Mouse (Mus musculus): ENCODE data around the gene Fbxl4.
"Not testable (repeated sequence)": the region's sequence is repeated elsewhere in the genome, so short reads cannot be mapped to it uniquely, and the experiment has no call there.

Gene Fbxl4

DNA sequence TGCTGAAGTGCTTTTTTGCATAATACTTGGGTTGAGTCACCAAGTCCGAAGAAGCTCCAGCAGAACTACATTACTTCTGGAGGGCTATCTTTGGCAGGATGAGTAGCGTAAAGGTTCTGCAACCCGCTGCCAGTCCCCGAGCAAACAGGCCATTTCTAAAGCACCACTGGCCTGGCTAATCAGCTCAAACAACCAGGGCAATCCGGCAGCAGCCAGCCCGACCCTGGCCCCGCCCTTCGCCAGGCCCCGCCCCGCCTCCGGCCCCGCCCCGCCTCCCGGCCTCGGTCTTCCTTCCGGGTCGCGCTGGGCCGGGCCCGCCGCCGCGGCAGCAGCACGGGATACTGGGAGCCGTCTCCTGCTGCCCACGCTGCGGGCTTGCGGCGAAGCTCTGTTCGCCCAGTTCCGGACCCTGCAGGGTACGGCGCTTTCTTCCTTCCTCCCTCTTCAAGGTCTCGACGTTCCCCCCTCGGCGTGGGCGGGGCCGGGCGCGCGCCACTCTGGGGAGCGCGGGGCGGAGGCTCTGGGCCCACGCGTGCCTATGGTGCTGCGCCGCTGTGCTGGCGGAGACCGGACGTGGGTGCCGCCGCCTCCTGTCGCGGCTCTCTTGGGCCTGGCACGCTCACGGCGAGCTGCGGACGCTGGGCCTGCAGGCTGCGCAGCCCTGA lies at the start of gene Fbxl4:
Fbxl4 (plus strand) TSS at position 278 of the 665 bp plus-strand sequence.
- DNase-seq: peak; percentile 87

DNA sequence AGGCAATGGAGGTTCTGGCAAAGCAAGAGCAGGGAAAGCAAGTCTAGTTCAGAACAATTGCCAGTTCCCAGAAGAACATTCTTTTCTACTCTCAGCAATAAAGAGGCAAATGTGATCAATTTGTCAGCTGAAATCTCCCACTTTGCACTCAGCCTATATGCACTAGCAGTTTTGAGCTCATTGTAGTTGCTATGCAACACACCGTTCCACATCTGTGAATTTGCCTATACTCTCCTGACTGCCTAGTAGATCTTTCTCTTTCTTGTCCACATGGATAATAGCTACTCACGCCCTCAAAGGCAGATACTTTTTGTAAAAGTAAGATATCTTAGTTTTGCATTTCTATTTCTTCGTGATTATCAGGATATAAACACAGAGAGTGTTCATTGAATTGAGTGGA lies 42.8 kb upstream of the Fbxl4 start:
- no peak for DNase-seq

DNA sequence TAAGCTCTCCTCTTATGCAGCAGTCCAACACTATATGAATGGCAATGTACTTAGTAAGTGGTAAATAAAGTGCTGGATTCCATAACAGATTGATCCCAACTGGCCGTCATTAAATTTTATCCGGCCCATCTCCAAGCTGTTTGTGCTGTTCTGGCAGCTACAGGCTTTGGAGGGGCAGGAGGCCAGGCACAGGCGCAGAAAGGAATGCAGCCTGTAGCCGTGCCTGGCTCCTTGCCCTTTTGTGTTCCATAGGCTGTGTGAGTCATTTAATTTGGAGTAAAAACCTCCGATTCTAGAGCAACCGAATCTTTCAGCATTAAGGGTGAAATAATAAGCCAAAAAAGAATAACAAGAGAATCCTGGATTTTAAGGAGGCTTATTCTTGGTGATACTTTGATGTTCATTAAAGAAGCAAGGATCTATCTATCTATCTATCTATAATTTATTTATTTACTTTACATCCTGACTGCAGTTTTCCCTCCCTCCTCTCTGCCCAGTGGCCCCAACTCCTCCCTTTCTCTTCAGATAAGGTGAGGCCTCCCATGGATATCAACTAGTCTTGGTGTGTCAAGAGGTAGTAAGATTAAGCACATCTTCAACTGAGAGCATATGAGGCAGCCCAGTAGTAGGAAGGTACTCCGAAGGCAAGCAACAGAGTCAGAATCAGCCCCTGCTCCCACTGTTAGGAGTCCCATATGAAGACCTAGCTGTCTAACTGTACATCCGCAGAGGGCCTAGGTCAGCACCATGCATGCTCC lies 14.3 kb upstream of the Fbxl4 start:
- no peak for DNase-seq

DNA sequence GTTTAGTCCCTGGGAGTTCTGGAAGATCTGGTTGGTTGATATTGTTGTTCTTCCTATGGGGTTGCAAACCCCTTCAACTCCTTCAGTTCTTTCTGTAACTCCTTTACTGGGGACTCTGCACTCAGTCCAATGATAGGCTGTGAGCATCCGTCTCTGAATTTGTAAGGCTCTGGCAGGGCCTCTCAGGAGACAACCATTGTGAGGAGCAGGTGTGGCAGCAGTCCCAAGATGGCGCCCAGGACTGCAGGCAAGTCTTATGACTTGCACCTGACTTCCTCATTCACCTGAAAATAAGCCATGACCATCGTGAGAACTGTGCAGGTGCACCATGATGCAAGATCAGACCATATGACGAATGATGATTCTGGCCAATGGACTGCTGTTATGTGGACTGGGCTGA lies 8.3 kb upstream of the Fbxl4 start:
- DNase-seq: not testable (repeated sequence)

DNA sequence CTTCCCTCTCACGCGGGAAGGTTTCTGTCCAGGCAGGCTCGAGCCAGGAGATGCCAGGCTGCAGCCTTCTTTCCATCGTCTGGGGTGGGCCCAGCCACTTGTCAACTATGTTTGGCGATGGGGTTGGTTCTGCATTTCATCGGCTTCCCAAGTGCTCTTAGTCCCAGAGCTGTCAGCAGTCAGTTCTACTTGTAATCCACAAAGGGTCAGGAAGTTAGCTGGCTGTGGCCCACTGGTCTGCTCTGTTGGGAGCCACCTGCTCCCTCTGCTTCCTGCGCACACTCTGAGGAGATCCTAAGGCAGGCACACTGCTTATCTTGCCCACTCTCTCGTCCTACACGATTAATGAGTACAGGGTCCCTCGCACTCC lies 573 bp downstream of the Fbxl4 start:
- no peak for DNase-seq

DNA sequence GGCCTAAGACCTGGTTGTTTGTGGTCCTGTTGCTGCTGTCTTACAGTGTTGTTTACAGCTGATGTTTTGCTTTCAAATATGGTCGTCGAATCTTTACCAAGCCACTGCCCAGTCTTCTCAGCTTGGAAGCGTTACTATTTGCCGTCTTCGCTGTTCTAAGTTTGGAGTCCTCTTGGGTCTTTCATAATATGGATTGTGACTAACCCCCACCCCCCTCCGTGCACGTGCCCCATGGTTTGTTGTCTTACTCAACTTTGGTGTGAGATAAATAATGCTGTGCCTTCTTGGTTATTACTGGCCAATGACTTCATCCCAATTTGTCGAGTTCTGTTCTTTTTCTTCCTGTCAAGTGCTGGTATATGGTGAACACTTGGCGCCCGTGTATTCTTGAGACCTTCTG lies 1.1 kb downstream of the Fbxl4 start:
- DNase-seq: no peak

DNA sequence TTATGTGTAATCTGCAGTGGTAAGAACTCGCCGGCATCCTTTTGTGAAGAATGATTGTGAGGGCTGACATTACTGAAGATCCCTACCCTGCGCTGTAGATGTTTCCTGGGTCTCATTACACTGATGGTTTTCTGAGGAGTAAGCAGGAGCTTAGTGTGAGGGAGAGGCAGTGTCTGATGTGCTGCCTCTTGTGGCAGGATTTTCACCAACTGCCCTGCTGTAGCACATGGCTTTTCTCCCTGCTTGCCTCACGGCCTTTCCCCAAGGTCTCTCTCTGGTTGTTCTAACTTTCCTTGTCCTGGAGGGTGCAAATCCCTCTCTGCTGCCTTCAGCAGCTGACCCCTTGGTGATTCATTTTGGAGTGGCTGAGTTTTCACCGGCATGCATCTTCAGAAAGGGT lies 10.0 kb downstream of the Fbxl4 start:
- no peak for DNase-seq

DNA sequence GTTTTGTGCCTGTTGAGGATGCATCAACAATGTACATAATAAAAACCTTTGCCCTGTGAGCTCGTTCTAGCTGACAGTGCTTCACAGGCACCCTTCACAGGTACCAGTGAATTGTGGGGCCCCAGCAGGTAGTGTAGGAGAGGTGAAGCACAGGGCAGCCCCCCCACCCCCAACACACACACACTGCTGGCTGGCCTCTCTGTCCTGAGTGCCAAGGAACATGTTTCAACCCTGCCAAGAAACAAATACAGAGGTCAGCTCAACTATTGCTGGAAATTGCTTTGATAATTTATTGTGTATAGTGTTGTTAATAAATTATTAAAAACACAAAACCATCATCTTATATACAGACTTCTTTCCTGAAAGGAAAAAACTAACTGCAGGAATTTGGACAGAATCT lies 21.2 kb downstream of the Fbxl4 start:
- no peak for DNase-seq

DNA sequence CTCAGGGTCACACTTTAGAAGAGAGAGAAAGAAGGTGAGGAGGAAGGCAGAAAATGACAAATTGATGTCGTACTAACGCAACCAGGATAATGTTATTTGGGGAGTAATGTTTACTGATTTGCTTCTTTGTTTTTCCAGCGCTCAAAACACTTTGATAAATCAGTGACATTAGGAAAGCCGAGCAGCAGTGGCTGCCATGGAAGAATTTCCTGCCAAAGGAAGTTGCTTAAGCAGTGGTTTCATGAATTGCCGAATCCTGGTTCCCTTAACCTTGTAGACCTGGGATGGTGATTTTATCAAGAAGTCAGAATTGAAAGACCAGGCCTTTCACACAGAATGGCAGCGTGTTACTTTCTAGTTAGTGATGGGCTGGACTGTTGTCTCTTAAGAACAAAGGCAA lies 23.3 kb downstream of the Fbxl4 start:
- DNase-seq: no peak

DNA sequence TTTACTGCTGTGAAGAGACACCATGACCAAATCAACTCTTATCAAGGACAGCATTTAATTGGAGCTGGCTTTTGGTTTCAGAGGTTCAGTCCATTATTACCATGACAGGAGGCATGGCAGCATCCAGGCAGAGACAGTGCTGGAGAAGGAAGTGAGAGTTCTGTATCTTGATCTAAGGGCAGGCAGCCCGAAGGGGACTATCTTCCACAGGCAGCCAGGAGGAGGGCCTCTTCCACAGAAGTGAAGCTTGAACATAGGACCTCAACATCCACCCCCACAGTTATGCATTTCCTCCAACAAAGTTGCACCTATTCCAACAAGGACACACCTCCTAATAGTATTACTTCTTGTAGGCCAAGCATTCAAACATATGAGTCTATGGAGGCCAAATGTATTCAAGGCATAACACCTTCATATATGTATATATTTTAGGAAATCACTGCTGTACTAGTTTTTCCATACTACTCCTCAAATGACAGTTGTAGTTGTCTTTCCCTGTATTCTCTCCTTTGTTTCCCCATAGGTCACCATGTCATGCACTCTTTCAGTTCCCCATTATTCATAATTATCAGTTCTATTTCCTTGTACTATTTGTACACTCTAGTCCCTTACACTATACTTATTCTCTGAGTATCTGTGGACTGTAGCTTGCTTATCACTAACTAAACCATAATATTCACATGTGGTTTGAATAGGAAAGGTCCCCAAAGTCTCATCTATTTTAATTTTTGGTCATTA lies 26.4 kb downstream of the Fbxl4 start:
- no peak for DNase-seq

DNA sequence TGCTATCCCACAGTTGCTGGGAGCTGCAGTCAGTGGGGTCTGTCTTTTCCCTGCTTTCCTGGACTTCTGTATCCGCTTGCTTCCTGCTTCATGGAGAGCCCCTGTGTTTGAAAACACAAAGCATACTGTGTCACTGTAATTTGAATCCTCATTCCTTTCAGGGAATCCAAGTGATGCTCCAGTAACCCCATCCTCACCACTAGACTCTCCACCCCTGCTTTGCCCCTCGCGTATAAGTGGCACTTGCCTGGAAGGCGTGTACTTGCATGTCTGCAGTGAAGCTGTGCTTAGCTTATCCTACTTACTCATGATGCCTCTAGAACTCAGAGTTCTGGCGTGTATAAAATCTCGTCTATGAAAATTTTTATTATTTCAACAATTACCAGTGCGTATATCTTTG lies 32.7 kb downstream of the Fbxl4 start:
- DNase-seq: no peak

DNA sequence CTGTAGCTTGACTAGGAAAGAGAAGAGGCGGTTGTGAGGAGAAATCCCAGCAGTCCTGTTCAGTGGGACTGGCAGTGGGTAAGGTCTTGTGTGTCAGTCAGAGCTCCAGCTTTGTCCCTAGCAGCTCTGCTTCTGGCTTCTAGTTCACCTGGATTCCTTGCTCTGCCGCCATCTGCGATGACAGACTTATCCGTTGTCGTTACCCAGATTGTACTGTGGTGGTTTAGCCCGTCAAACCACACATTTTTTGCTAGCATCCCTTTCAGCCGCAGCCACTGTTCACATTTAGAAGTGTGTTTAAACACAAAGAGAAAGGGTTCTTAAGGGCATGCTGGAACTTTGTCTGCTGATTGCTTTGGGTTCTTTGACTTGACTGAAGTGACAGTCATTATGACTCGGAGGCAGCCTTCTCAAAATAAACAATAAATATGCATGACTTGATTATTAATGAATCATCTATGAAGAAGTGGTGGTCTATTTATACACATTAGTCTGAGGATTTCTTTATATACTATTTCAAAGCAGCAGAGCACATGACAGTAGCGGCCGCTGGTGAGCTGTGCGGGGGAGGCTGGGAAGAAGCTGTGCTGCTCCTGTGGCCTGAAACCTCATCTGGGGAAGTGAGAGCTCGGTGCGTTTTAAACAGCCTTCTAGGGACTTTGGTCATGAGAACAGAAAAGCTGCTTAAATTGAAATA lies 35.6 kb downstream of the Fbxl4 start:
- no peak for DNase-seq

DNA sequence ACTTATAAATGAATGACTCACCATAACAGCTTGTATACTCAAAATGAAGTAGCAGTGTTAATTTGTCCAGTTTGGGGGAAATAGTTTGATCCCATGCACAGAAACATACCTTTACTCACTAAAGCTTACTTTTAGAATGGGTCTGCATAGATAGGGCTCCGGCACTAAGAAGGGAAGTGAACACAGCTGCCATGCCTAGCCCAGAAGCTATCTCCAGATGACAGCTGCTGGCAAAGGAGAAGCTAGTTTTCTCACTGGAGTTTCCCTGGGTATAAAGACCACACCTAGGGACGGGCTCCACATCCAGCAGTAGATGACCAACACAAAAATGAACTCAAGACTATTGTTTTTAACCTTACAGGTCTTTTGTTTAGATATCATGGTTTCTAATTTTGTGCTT lies 38.1 kb downstream of the Fbxl4 start:
- no peak for DNase-seq

DNA sequence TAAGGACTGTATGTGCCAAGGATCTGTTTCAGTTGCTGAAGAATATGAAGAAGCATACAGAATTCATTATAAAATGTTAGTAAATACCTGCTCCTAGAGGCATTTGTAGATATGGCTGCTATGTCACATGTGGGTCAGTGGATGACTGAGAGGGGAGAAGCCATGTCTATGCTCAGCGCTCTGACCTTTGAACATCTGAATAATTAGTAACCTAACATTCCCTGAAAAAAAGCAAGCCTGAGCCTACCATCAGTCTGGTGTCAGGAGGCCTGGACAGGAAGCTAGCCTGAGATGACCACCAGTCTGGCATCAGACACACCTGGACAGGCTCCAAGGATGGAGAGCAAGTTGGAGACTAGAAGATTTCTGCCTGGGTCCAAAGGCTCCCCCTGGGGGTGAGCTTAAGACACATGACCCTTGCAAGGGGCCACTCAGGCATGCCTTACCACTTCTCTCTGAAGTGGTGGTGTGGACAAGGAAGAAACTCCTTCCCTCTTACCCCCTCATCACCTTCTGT lies 39.2 kb downstream of the Fbxl4 start:
- DNase-seq: peak; percentile 8

DNA sequence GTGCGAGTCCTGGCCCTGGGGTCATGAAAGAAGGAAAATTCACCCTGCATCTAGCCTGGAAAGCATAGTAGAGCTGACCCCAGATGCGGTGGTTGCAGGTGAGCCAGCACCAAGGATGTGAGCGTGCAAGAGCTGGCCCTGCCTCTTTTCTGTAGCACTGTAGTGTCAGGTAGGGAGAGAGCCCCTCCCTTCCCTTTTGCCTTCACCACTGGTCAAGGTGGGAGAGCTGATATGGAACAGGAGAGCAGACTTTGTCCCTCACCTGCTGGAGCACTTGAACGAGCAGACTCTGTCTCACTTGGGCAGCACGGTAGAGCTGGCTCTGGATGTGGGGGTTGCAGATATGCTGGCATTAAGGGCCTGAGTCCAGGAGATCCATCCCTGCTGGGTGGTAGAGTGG lies 39.7 kb downstream of the Fbxl4 start:
- DNase-seq: no peak

DNA sequence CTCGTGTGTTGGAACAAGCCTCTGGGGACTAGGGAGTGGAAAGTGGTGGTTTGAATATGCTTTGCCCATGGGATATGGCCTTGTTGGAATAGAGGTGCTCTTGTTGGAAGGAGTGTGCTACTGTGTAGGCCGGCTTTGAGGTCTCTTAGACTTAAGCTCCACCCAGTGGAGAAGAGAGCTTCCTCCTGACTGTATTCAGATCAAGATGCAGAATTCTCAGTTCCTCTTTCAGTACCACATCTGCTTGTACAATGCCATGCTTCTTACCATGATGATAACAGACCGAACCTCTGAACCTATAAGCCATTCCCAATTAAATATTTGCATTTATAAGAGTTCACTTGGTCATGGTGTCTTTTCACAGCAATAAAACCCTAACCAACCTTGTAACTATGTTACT lies 44.7 kb downstream of the Fbxl4 start:
- DNase-seq: no peak

DNA sequence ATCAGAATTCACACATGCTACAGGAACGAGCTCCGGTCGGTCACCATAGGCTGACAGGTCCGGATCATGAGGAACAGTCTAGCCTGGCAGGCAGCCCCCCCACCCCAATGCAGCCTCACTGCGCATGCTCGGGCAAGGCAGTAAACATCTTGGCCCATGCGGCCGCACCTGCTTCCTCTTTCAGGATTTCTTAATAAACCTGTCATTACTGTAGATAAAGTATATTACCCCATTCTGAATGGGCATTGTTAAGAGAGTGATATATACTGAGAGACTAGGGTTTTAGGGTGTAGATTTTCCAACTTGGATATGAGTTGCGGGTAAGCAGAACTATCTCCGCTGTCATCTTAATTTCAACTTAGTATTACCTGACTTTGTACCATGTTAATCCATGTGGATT lies 45.6 kb downstream of the Fbxl4 start:
- DNase-seq: no peak

DNA sequence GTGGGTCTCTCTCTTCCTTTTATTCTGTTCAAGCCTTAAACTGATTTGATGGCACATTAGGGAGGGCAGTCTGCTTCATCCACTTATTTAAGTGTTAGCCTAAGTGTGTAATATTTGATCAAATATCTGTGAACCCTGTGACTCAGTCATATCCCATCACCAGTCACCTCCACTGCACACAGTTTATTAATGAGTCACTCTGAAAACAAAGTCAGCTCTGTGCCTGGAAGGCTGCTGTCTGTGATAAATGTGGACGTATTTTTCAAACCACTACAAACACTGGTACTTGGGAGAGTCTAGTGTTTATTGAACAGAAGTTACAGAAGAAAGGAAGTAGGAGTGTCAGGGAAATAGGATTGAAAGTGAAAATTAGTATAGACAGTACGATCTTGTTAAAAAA lies 63.3 kb downstream of the Fbxl4 start:
- no peak for DNase-seq

DNA sequence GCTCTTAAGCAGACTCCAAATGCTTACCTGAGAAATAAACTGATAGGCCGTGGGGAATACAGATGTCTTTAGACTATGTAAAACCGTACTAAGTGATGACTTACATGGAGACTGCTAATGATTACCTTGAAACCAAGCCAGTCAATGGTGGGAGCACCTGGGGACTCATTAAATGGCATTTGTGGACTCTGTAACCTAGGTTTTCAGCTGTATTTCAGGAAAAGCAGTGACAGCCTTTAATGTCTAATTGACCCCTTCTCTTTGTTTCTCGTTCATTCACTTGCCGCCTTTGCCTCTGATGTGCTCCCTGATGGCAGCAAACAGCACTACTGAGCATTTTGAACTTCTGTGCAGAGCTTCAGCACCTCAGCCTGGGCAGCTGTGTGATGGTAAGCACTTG lies 65.1 kb downstream of the Fbxl4 start:
- no peak for DNase-seq

DNA sequence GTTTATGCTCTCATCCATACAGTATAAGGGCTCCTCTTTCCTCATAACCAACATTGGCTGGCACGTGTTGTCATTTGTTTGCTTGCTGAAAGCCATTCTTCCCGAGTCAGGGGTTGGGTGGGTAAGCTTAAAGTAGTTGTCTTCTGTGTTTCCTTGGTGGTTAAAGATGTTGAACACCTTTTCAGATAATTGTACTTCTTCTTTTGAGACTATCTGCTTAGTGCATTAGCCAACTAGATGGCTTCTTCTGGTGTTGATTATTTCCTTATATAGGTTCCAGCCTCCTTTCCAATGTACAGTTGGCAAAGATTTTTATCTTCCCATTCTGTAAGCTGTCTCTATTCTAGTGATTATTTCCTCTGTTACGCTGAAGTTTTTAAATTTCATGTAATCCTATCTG lies 70.8 kb downstream of the Fbxl4 start:
- DNase-seq: no peak

DNA sequence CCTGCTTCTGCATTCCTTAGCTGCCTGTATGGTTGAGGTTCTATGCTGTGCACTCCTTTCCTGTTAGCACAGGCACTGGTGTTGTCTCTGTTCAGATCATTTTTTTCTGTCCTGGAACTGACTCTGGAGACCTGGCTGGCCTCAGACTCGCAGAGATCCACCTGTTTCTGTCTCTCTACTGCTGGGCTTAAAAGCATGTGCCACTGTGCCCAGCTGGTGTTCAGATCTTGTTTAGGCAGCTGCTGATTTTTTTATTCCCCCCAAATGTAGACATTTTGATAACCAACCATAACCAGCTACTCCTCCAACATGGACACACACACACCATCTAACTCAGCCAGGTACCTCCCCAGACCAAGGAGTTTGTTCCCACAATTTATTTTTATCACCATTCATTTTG lies 112.2 kb downstream of the Fbxl4 start:
- no peak for DNase-seq

DNA sequence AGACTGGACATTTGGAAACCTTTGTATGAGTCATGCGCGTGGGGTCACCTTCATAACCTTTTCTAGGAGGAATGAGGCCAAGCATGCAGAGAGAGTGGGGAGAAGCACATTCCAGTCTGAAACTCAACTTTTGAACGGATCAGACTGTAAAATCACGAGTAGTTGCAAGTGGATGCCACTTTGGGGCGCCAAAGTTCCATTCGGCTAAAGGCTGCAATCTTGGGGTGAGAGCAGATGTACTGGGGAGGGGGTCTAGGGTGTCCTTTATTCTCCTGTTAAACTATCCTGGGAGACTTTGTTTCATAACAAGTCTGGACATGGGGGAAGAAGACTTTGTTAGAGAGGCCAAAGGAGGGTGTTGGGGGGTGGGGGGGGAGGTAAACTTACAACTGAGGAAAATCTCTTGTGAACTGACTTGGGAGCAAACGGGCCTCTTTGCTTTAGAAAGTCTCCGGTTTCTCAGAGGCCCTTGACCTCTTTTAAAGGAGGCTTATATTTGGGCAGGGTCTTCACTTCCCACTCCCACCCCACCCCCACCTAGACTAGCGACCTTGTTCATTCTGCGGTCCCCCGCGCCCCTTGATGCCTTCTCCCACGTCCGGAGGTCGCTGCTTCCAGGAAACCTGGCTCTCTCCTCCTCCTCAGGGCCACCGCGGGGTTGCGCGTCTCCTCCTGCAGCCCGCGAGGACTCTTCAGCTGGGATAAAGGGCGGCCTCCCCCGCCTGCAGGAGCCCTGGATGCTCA lies 119.8 kb downstream of the Fbxl4 start:
- DNase-seq: no peak

All from cerebellum, adult 11-12 months (tissue).